Mouse (Mus musculus) 3134 (cell line): ENCODE data around the gene Clec12a.

Source experiments
- DNase-seq: peaks from one replicate; pipeline ENCODE4 v3.0.0-alpha.2; 2011; ENCODE audit warnings: low spot score; ENCODE audit not compliant: insufficient read length; ENCODE audit errors: extremely low read depth

Clec12a gene

DNA sequence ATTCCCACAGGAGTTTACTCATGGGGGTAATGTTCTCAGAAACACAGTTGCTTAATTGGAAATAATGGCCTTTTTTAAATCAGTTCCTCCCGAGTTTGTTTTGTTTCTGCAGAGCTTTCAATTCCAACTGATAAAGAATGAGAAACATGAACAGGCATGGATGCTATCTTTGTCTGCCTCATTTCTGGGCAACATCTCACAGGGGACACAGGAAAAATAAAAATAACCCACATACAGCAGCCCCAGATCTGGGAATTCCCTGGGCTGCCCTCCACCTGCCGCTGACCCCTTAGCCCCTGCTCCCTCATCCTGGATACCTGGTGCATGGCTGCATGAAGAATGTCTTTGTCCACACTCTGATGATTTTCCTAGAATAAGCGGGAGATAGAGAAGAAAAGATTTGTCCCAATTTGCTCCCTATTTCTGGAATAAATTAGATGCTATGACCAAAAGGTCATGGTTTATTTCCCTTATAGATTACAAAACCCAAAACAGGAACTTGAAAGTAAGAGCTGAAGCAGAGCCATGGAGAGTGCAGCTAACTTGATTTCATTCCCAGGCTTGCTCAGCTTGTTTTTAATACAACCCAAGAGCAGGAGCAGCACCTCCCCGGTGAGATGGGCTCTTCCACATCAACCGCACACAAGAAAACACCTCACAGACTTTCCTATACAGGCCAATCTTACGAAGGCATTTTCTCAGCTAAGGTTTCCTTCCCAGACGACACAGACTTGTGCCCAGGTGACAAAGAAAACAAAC is 27.1 kb downstream of the Clec12a start:
- no peak for DNase-seq

DNA sequence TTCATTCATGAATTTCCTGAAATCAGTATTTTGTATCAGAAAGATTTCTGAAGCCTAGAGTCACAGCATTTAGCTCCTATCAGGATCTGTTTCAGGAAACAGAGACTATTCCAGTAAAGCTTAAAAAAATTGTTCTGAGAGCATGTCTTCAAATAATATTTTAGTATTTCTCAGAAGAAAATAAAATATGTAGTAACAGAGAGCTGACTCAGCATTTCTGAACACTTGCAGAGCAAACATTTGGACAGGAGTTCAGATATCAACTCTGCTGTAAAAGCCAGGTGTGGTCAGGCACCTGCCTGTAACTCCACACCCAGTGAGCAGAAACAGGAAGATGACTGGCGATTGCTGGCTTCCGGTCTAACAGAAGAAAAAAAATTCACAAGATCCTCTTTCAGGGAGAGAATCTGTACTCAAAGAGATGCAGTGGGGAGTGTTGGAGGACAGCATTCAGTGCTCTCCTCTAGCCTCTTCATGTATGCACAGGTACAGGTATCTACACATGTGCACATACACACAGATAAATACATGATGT is 32.5 kb downstream of the Clec12a start:
- DNase-seq: no peak

DNA sequence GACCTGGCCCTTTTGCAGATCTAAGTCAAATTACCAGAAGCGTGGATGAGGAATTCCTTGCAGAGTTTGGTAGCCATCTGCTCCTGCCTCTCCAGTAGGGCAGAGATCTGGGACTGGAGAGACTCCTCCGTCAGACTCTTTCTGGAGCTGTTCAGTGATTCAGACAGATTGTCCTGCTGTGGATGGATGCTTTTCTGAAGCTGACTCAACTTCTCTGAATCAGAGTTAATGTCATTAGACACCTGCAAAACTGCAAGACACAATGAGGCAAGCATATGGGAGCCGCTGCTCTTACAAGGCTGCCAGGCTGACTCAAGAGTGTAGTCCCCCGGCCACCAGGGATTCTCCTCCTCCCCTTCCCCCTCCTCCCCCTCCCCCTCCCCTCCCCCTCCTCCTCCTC is 38.0 kb downstream of the Clec12a start:
- no peak for DNase-seq

GRCm38 (mm10) chr6:129381736-129382135 is 39.2 kb downstream of the Clec12a start:
- DNase-seq: no peak

DNA sequence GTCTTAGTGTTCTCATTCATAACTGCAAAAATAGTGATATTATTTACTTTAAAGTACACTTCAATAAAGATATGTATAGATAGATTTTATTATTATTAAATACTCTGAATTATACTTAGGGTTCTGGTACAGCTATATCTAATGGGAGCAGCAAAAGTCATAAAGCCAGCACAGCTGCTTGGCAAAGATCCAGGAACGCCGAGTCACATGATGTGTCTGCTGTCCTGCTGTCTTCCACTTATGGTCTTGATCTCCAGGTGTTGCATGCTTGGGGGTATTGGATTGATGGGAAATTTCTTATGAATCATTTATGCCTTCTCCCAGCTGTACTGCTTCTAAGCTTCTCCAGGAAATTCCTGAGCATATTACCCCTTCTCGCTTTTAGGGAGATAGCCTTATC is 41.0 kb downstream of the Clec12a start:
- no peak for DNase-seq

DNA sequence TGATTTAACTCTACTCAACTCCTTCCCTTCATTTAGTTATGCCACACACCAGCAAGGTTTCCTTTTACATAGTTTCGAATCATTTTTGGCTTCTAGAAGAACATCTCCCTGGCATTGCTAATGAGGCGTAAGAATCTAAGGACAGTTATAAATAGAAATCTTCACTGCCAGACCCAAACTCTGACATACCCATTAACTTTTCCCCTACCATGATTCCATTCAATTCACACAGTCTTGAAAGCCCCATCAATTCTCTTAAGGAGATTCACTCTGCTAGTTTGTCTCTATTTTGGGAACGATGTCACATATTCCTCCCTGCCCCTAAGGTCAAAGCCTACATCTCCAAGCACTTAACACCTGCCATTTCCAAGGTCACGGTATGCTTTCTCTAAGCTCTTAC is 42.5 kb downstream of the Clec12a start:
- DNase-seq: no peak

DNA sequence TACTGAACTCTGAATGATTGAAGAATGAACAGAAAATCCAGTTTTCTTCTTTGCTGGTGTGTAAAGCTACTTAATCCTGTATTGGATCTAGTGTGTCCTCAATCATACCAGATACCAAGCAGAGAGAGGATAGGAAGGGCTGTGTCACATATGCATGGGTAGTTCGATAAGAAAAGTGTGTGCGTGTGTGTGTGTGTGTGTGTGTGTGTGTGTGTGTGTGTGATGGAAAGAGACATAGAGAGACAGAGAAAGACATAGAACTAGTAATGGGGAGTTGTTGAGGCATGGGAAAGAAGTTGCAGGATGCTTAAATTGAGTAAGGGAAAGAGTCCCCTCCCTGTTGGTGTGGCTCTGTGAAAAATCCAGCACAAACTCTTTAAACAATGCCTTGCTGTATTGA is 43.3 kb downstream of the Clec12a start, which contains the start of gene Clec12b:
TSS of gene Clec12b (minus strand) at position 101 of the 400 bp plus-strand sequence.
- no peak for DNase-seq

DNA sequence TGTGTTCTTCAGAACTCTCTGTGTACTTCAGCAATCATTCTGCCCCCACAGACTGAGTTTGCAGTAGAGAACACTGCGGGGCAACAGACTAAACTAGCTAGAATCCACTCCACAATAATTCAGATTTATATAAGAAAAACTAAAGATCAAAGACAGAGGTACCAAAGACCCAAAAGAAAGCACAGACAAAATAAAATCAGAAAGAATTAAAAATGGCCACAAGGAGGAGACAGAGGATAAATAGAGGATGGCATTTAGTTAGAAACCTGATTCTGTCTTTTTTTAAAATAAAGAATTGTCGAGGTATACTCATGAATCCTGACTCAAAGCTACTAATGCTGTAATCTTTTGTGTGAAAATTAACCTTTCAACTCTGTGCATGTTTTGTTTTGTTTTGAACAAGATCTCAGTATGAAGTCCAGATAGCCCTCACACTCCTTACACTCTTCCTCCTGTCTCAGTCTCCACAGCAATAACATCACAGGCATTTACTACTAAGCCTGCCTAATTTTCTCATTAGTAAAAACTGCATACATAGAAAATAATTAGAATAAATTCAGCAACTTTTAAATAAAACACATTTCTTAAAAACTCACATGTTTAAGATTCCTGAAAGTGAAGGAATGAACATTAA is 50.7 kb downstream of the Clec12a start:
- DNase-seq: no peak

GRCm38 (mm10) chr6:129393732-129394131 is 51.2 kb downstream of the Clec12a start:
- DNase-seq: no peak

DNA sequence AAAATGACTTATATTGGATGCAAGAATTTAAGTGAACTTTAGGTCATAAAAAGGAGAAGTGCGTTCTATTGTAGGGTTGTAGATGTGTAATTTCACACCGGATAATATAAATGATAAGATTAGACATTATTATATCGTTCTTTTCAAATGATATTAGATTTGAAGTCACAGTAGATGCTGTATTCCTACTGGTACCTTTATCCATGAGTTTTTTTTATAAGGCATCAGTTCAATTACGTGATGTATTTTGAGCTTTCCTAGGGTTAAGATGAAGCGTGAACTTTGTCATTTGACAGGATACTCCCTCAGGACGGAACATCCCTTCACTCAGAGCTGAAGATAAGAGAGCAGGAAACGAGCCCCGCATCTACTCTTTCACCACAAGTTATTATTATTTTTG is 54.5 kb downstream of the Clec12a start, which contains the start of gene Clec1b:
TSS of gene Clec1b (plus strand) at position 301 of the 400 bp plus-strand sequence.
- DNase-seq: no peak

DNA sequence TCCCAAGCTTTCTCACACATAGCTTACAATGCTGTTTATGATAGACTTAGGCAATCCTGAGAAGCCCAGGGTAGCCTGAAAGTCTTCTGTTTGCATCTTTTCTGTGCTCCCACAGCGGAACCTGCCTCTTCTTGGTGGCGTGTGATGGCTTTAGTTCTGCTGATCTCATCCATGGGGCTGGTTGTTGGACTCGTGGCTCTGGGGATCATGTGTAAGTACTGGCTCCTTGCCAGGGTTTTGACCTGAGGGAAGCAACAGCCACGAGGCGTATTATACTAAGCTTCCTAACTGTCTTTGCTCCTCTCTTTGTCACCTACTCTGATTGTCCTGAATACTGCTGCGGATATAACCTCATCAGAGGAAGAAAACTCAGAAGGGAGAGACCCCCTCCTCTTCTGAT is 57.5 kb downstream of the Clec12a start:
- DNase-seq: no peak

- no peak for DNase-seq
These were observed 59.9 kb downstream of the Clec12a start for GRCm38 (mm10) chr6:129402404-129402803.

- DNase-seq: no peak
These were observed 60.9 kb downstream of the Clec12a start for GRCm38 (mm10) chr6:129403391-129403790.

DNA sequence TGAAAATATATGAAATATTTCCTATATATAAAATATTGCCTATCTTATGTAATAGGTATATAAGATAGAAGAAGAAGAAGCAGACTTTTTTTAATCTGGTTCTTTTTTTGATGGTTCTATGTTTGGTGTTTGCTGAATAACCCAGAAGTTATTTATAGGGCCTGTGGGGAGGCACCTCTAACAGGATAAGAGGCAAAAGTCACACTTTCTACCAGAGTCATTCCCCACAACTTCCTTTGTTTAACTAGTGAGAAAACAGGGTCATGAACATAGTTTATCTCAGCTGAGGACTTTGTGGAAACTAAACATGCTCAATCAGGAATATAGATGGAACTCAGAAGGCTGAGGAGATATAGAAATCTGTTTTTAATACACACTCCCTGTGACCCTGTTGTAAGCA is 63.5 kb downstream of the Clec12a start:
- DNase-seq: no peak

DNA sequence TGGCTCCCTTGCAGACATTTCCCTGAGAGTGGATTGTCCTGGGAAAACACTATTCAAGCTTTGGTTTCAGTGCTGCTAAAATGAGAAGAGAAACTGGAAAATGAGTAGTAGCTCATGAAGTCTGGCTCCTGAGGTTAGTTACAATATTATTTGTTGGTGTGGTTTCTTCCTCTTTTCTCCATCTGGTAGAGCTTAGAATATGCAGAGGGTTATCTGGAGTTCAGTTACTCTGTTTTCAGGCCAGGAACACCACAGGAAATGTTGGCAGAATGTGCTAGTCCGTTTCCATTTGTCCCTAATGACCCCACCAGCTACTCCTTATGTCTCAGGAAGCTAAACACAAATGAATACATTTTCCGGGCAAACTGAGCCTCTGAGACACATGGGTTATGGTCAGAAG is 64.8 kb downstream of the Clec12a start:
- no peak for DNase-seq

DNA sequence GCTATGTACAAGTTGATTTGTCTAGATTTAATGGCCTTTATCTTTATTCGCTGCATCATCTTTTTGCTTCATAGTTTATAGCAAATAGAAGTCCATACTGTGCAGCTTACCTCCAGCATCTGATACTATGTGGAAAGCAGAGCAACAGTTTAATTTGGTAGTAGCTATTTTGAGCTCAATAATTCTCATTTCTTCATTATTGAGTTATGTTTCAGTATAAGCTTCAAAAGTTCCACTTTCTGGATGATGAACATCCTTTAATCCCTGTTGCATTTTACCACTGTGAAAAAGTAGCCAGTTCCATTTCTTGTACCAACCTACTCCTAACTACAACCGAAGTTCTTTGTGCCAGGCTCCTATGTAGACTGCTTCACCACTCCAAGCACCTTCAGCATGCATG is 66.1 kb downstream of the Clec12a start, which contains the start of gene Clec9a:
TSS of gene Clec9a (plus strand) at position 301 of the 400 bp plus-strand sequence.
- no peak for DNase-seq

- DNase-seq: no peak
These were observed 71.7 kb downstream of the Clec12a start for GRCm38 (mm10) chr6:129414177-129414576.
